Mouse (Mus musculus) left cerebral cortex, postnatal 10 days (tissue): Measurements from ENCODE around the gene Tmem30b. TPM values are rescaled to one million over a fixed set of nuclear protein-coding genes. Genes with fewer than 3 reads are reported as not detected.

Experiments used
- total RNA-seq, 2 experiments: library from RNA; stranded (reverse); gene quantifications; 2 replicates each; pipeline ENCODE4 v1.2.3; 2021

Tmem30b gene
- total RNA-seq, 2 experiments from 2014 or later = 0.11 to 0.14 TPM

Other genes starting within 250 kb of the Tmem30b start
- gene Prkch, start 38.4 kb upstream of the Tmem30b start, total RNA-seq = 1 to 10 TPM; 5.0 to 5.1 TPM